Mouse (Mus musculus): ENCODE results near the gene Adgrd1.

The Adgrd1 gene

GRCm38 (mm10) chr5:129211385-129212031 is 115.0 kb downstream of the Adgrd1 start:
- no peak for DNase-seq

- DNase-seq = no peak
These were observed 117.5 kb downstream of the Adgrd1 start for GRCm38 (mm10) chr5:129214023-129214422.

GRCm38 (mm10) chr5:129216001-129216400 is 119.5 kb downstream of the Adgrd1 start:
- no peak for DNase-seq

- DNase-seq = peak; percentile 6
These were observed 121.1 kb downstream of the Adgrd1 start for GRCm38 (mm10) chr5:129217481-129218221.

GRCm38 (mm10) chr5:129218222-129218505 is 121.6 kb downstream of the Adgrd1 start:
- no peak for DNase-seq

GRCm38 (mm10) chr5:129218537-129218981 is 122.0 kb downstream of the Adgrd1 start:
- no peak for DNase-seq

GRCm38 (mm10) chr5:129219178-129219760 is 122.7 kb downstream of the Adgrd1 start:
- no peak for DNase-seq

GRCm38 (mm10) chr5:129225810-129226450 is 129.4 kb downstream of the Adgrd1 start:
- DNase-seq = no peak

- DNase-seq = no peak
These were observed 131.6 kb downstream of the Adgrd1 start for GRCm38 (mm10) chr5:129228171-129228570.

- no peak for DNase-seq
These were observed 136.8 kb downstream of the Adgrd1 start for GRCm38 (mm10) chr5:129233301-129233700.

GRCm38 (mm10) chr5:129233881-129234432 is 137.4 kb downstream of the Adgrd1 start:
- DNase-seq = no peak

- DNase-seq = no peak
These were observed 139.8 kb downstream of the Adgrd1 start for GRCm38 (mm10) chr5:129236366-129236765.

GRCm38 (mm10) chr5:129241865-129242264 is 145.3 kb downstream of the Adgrd1 start:
- DNase-seq = no peak

GRCm38 (mm10) chr5:129242265-129242664 is 145.7 kb downstream of the Adgrd1 start:
- DNase-seq = no peak

- DNase-seq = no peak
These were observed 146.6 kb downstream of the Adgrd1 start for GRCm38 (mm10) chr5:129243120-129243519.

GRCm38 (mm10) chr5:129244392-129244791 is 147.8 kb downstream of the Adgrd1 start:
- DNase-seq = no peak

- no peak for DNase-seq
These were observed 152.5 kb downstream of the Adgrd1 start for GRCm38 (mm10) chr5:129249080-129249479.
